Mouse (Mus musculus): Measurements from ENCODE around the gene Madcam1.

- no peak for TF ChIP-seq CTCF (conservative IDR thresholded peaks at IDR 0.05 in 1 of 2, IDR thresholded peaks at IDR 0.05 in 1 of 2; ENCODE audit: low read depth in 2 of 2, low read length in 2 of 2)
- TF ChIP-seq POLR2A (IDR thresholded peaks at IDR 0.05; ENCODE audit: low read depth, low read length), result no peak
- TF ChIP-seq MYC (IDR thresholded peaks at IDR 0.05; ENCODE audit: low read depth, low read length), result no peak
Observed at GRCm38 (mm10) chr10:79680606-79681495, 16.5 kb downstream of the Madcam1 start.
